Mouse (Mus musculus) left cerebral cortex, adult 8-10 months (tissue): Measurements from ENCODE around the gene Olfr281. TPM values are rescaled to one million over a fixed set of nuclear protein-coding genes. Genes with fewer than 3 reads are reported as not detected.
"Not testable (repeated sequence)": the region's sequence is repeated elsewhere in the genome, so short reads cannot be mapped to it uniquely, and the experiment has no call there.

Source experiments
- DNase-seq, 2 experiments: peaks; one replicate each; pipeline ENCODE4 v3.0.0; 2022; ENCODE audit warnings: low spot score in 2 of 2
- total RNA-seq, 4 experiments: library from RNA; stranded (reverse); gene quantifications; 2 replicates each; pipeline ENCODE4 v1.2.4; 2022

The Olfr281 gene
- not detected for total RNA-seq

DNA sequence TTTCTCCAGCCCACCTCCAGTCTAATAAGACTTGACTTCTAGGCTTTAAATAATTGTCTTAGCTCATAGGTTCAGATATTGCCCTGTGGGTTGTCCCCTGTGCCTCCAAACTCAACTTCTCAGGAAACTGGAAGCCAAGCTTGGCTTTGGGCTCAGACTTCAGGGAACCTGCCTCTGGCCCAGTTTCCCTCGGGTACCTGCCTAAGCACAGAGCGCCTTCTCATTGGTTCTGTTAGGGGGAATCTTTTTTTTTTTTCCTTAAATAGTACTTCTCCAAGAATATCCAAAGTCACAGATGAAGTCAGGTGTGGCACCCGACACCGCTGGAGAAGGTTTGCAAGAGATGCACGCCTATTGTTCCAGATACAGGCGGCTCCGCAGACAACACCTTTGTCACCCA is at the start of gene Olfr281:
Olfr281 (plus strand) TSS at position 301 of the 400 bp plus-strand sequence.
- DNase-seq, result no peak

DNA sequence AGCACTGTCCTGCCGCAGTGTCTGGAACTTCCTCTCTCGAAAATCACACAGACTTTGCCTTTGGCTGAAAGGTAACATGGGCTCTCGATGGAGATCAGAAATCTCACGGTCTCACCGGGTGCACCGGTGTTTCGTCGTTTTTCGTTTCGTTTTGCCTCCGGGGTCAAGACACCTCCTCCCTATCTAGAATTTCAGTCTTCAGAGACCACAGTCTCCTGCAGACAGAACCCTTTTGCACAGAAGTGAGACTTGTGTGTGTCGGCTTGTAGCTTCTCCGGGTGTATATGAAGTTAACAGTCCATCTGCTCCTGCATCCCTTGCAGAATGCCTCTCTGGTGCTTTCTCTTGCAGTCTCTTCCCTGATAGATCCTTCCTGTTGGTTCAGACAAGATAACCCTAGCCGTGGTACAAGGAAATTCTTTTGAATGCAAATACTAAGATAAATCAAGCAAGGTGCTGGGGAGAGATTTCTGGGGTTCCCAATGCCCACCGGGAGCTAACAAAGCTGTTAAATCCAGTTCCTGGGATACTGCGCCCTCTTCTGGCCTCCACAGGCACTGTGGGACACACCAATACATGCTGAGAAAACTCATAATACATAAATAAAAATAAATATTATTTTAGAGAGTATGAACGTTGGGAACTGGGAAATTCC is 43.9 kb upstream of the Olfr281 start:
- peak in 1 of 2 experiments; percentile 12 for DNase-seq

GRCm38 (mm10) chr15:98409635-98410034 is 42.8 kb upstream of the Olfr281 start:
- DNase-seq, result no peak

GRCm38 (mm10) chr15:98410249-98410648 is 42.1 kb upstream of the Olfr281 start:
- DNase-seq, result no peak

GRCm38 (mm10) chr15:98415996-98416395 is 36.4 kb upstream of the Olfr281 start:
- DNase-seq, result no peak

DNA sequence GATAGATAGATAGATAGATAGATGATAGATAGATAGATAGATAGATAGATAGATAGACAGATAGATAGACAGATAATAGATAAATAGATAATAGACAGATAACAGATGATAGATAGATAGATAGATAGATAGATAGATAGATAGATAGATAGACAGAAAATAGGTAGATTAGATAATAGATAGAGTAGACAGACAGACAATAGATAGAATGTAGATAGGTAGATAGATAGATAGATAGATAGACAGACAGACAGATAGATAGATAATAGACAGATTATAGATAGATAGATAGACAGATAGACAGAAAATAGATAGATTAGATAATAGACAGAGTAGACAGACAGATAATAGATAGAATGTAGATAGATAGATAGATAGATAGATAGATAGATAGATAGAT is 35.6 kb upstream of the Olfr281 start:
- DNase-seq, result not testable (repeated sequence)

DNA sequence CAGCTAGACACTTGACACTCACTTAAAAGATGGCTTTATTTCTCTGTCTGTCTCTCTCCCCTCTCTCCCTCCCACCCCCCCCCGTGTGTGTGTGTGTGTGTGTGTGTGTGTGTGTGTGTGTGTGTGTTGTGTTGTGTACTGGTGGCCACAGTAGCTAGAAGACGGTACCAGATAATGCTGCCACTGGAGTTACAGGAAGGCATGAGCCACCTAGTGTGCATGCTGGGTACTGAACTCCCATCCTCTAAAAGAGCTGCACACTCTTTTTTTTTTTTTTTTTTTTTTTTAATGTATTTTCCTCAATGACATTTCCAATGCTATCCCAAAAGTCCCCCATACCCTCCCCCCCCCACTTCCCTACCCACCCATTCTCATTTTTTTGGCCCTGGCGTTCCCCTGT is 35.1 kb upstream of the Olfr281 start:
- DNase-seq, result not testable (repeated sequence)

- DNase-seq, result no peak
Observed at GRCm38 (mm10) chr15:98418096-98418495, 34.3 kb upstream of the Olfr281 start.

- no peak for DNase-seq
Observed at GRCm38 (mm10) chr15:98420897-98421296, 31.5 kb upstream of the Olfr281 start.

- no peak for DNase-seq
Observed at GRCm38 (mm10) chr15:98424326-98424725, 28.1 kb upstream of the Olfr281 start.

DNA sequence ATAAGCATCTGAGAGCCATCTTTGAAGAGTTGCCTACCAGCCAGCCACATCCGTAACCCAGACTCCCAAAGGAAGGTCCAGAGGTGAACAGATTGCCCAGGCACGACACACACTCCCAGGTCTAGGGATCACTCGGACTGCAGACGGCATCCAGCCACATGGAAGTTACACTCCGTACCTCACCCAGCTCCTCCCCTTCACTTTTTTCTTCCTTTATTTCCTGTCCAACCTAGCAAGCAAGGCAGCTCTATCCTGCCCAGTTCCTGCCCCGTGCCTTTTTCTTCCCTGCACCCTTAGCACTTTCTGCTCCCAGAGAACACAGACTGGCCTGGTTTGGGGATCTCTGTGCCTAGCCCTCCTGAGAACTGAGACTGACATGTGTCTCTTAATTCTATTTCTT is 27.6 kb upstream of the Olfr281 start:
- no peak for DNase-seq

DNA sequence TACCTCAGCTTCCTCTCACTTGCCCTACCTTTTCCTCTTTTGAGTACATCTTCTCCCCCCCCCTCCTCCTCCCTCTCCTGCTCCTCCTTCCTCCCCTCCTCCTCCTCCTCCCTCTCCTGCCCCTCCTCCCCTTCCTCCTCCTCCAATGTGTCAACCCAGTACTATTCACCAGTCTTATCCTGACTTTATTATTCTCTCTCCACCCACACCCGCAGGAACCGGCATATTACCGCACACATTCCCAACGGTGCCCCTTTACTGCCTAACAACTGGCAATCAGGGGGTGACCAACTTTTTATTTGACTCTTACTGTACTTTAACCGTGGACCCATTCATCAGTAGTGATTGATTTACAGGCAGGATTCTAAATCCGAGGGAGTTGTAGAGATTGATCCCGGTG is 27.2 kb upstream of the Olfr281 start:
- DNase-seq, result no peak

DNA sequence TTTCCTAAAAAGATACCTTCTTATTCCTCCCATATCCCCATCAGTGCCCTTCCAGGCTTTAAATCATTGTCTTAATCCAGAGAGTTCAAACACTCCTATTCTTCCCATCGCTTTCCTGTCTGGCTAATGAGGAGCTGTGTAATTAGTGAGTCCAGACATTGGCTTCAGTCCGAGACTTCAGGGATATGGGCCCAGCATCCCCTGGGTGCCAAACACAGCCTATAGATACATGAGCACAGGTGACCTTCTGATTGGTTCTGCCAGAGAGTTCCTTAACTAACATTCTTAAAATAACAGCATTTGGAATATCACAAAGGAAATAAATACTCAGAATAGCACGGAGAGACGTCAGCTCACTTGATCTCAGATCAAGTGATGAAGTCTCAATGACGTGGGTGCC is 21.5 kb upstream of the Olfr281 start, which contains the start of gene Olfr282:
Olfr282 (plus strand) TSS at position 301 of the 400 bp plus-strand sequence.
- not testable (repeated sequence) for DNase-seq

GRCm38 (mm10) chr15:98444561-98444960 is 7.8 kb upstream of the Olfr281 start:
- no peak for DNase-seq

- DNase-seq, result no peak
Observed at GRCm38 (mm10) chr15:98448521-98448920, 3.9 kb upstream of the Olfr281 start.

GRCm38 (mm10) chr15:98469596-98469995 is 17.2 kb downstream of the Olfr281 start, which contains the start of gene OR5BS1P:
TSS of gene OR5BS1P (plus strand) at chr15:98469896.
- DNase-seq, result no peak

GRCm38 (mm10) chr15:98471539-98471938 is 19.2 kb downstream of the Olfr281 start:
- no peak for DNase-seq

DNA sequence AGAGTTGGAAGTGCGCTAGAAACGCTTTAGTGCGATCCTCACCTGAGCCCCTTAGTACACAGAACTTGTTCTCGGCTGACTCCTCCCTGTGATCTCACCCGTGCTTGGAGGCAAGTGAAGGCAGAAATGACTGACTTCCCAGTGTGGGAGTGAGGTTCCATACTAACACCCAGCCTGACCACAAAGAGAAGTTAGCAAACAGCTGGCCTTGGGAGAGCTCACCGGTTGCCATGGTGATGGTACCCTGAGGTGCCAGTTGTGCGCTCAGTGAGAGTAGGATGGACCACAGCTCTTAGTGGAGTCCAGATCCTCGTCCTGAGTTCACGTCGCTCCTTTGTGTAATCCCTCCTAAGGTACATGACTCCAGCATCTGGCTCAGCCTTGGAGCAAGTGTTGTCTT is 22.6 kb downstream of the Olfr281 start:
- DNase-seq, result no peak

GRCm38 (mm10) chr15:98475382-98475781 is 23.0 kb downstream of the Olfr281 start:
- no peak for DNase-seq

GRCm38 (mm10) chr15:98476281-98476680 is 23.9 kb downstream of the Olfr281 start:
- no peak for DNase-seq

GRCm38 (mm10) chr15:98479568-98480102 is 27.2 kb downstream of the Olfr281 start:
- DNase-seq, result no peak

GRCm38 (mm10) chr15:98482701-98483100 is 30.3 kb downstream of the Olfr281 start, which contains the start of gene Lalba:
TSS of gene Lalba (minus strand) at chr15:98482721.
- DNase-seq, result no peak
